Mouse (Mus musculus) megakaryocyte, adult 5-6 weeks (primary cell): Measurements from ENCODE around the gene Pid1. TPM values are rescaled to one million over a fixed set of nuclear protein-coding genes. Genes with fewer than 3 reads are reported as not detected.
A peak's percentile ranks its signal among the peaks of the same experiment; 100 is the strongest.

Experiments used
- ATAC-seq: 2 replicates; pipeline ENCODE4 v1.8.0; 2016; ENCODE audit warnings: mild to moderate bottlenecking, inconsistent platforms; ENCODE audit not compliant: poor library complexity, severe bottlenecking
- total RNA-seq, 2 experiments: library from RNA; stranded (forward) in 1 of 2; stranded (reverse) in 1 of 2; fragments of 153-499, 151-499 nt in 1 of 2; fragments of 221-1000, 200-1000 nt in 1 of 2; gene quantifications; 2 replicates each; pipeline versions ENCODE4 v1.2.3 to v1.2.4; 2015 to 2017

Gene Pid1
- 121 and 132 TPM in 2 replicates for total RNA-seq (2015)
- total RNA-seq (2017): 107 and 113 TPM in 2 replicates

DNA sequence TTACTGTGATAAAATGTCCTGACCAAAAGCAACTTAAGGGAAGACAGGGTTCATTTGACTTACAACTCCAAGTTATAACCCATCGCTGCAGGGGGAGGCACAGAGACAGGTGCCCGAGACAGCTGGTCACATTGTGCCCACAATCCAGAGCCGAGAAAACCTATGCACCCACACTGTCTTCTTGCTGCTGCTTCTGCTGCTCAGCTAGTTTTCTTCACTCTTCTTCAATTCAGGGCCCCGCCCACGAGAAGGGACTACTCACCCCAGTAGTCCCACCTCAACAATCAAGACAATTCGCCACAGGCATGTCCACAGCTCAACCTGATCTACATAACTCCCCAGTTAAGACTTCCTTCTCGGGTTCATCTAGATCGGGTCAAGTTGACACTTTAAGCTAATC, at the start of gene Pid1:
Gene Pid1 (minus strand): TSS at position 214 of the 400 bp plus-strand sequence.
- ATAC-seq: no peak

GRCm38 (mm10) chr1:84409514-84409913, 45.5 kb upstream of the Pid1 start:
- ATAC-seq: no peak

- ATAC-seq: no peak
Observed at GRCm38 (mm10) chr1:84408873-84409272, 44.9 kb upstream of the Pid1 start.

GRCm38 (mm10) chr1:84406891-84407290, 42.9 kb upstream of the Pid1 start:
- peak; percentile 93 for ATAC-seq

DNA sequence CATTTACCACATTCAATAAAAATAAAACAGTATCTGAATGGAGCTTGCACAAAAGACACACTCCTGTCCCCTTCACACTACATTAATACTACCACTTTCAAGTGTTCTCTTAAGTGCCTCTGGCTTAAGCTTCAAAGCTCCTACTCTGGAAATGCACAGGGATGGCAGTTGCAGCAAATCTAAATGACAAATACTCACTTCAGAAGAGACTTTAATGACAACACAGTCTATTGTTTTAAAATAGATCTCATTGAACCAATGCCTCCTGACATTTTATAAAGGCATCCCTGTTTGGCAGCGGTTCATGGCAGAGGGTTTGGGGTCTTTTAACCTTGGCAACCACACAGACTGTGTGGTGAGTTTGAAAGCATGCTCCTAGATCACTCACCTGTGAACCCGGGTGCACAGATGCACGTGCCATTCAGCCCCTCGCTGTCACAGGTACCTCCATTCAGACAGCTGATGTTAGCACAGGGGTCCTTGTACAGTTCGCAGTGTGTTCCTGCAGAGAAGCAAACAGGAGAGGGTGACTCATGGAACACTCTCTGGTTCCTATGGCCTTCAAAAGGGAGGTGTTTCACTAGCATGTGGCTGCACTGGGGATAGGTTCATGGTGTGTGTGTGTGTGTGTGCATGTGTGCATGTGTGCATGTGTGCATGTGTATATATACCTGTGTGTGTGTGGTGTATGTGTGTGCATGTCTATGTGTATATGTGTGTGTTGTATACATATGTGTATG, 41.7 kb upstream of the Pid1 start:
- ATAC-seq: no peak

DNA sequence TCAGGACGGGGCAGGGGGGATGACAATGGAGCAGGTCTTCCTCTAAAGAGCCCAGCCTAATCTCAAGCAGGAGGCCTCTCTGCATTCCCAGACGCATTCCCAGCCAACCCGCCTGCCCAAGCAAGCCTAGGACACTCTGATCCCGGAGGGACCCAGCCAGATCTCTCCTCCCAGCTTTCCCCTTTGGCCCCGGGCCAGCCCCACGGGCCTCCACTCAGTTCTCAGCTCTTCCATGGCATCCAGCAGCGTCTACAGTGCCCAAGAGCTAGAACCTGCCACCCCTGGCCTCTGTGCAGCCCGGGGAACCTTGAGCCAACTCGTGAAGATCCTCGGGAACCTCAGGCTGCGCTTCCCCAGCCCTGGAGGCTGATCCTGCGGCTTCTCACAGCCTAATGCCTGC, 40.9 kb upstream of the Pid1 start:
- ATAC-seq: no peak

GRCm38 (mm10) chr1:84402154-84402553, 38.2 kb upstream of the Pid1 start:
- no peak for ATAC-seq

DNA sequence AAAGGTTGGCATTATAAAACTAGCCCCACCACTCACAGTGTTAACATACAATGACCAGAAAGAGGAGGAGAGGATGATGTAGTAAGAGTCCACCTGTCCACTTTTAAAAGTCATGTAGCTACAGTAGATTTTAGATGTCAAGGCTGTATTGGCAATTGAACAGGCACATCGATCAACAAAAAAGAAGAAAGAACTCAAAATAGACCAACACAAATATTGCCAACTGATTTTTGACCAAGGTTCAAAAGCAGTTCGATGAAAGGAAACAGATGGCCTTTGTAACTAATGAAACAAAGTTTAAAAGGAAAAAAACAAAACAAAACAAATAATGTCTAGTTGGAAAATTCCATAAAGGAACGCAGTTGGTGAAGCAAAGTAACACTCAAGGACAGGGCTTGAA, 35.7 kb upstream of the Pid1 start:
- no peak for ATAC-seq

GRCm38 (mm10) chr1:84399118-84399517, 35.1 kb upstream of the Pid1 start:
- no peak for ATAC-seq

GRCm38 (mm10) chr1:84396787-84397186, 32.8 kb upstream of the Pid1 start:
- ATAC-seq: no peak

GRCm38 (mm10) chr1:84395928-84396327, 31.9 kb upstream of the Pid1 start:
- no peak for ATAC-seq

- ATAC-seq: no peak
Observed at GRCm38 (mm10) chr1:84390961-84391360, 27.0 kb upstream of the Pid1 start.

- ATAC-seq: no peak
Observed at GRCm38 (mm10) chr1:84387616-84388015, 23.6 kb upstream of the Pid1 start.

GRCm38 (mm10) chr1:84386481-84387146, 22.6 kb upstream of the Pid1 start:
- ATAC-seq: no peak

DNA sequence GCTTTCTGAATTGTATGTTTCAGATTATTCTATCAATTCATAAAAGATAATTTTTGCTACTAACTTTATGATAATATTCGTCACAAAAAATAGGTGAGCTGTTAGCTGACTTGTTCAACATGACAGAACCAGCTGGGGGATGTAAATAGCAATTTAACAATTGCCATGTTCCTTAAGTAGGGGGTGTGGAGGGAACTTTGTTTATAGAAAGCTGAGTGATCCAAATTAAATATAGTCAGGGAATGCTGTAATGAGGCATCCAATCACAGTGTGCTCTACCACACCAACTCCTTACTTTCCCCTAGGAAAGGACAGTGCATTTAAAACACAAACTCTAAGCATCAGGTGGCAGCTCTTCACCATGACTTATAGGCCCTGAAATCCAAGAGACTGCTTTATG, 18.7 kb upstream of the Pid1 start:
- ATAC-seq: no peak

- no peak for ATAC-seq
Observed at GRCm38 (mm10) chr1:84382064-84382463, 18.1 kb upstream of the Pid1 start.

DNA sequence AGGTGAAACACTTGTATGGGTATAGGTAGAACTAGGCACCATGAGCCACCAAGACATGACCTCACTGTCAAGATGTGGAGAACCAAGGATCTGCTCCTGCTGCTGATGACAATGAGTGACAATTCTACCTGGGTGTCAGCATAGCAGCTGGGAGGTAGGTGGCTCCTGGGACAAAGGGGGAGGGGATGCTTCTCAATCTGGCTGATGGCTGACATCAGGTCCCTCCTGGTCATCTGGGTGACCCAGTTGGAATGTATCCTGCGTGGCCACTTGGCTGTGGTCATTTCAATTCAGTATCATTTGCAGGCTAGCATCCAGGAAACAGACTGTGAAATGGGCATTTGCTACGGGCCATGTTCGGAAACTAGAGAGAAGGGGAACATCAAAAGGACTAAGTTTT, 16.9 kb upstream of the Pid1 start:
- ATAC-seq: no peak

DNA sequence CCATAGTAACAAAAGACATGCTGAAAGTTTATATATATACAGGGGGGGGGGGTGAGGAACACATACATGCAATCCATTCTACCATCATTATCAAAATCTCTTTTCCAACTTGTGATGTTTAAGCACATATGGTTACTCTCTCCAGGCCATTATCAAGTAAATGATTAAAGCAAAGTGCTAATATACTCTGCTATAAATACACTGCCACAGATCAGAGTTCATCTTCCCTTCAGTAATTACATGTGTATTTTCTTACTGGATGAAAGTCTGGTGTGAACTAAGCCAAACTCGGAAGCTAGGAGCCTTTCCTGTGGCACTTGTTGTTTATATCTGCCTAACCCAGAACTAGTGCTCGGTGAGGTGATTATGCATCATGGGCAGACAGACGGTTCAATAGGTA, 3.8 kb upstream of the Pid1 start:
- no peak for ATAC-seq

- no peak for ATAC-seq
Observed at GRCm38 (mm10) chr1:84366553-84366952, 2.6 kb upstream of the Pid1 start.

DNA sequence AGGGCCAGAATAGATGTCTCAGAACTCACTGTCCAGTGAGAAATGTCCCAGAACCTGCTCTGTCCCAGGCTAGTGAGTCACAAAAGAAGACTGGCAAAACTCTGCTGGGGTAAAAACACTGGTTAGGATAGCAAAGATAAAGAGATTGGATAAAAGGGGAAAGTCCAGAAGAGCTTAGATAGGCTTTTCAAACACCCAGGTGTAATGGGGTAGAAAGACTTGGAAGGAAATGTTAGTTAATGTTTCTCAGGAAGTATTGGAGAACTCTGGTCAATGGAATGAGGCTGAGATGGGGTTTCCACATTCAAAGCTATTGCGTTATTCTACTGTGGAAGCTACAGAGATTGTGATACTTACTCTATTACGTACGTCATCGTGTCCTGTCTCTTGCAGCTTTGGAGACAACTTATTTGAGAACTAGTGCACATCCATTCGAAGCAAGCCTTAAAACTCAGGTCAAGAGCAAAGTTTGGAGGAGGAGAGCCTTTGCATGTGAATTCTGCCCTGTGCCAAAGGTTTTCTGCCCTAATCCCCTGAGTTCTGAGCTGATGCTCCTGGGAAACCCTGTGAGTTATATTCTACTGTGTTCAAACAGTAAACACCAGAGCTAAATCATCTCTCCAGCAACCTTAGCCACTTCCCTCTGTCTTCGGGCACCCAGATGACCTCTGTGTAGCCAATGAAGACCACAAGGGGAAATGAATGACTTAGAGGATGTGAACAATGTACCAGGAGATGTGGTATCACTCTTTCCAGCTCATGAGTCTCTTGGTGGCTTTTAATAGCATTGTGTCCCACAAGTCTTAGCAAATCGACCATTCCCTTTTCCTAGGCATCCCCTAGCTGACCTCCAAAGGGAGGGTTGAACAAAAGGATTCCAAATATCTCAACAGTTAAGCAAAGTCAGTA, 1.0 kb downstream of the Pid1 start:
- ATAC-seq: peak; percentile 66

DNA sequence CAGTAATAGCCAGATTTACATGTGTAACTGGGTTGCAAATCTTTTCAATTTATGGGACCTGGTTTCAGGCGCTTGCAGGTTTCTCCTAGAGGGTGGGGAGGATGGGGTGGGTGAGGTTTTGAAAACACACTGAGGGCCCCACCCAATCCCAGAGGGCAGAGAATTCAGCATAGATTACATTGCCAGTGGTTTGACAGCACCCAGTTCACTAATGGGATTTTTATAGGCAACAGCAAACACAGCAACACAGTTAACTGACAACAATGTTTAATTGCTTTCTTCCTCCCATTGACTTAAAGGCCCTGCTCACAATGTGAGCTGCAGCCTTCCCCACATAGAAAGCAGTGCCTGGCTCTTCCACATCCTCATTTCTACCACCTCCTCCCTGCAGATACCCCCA, 1.8 kb downstream of the Pid1 start:
- peak; percentile 36 for ATAC-seq
